Mouse (Mus musculus) urinary bladder, postnatal 25 days (tissue): ENCODE results near the gene Galnt11.
A peak's percentile ranks its signal among the peaks of the same experiment; 100 is the strongest.
"Not testable (repeated sequence)": the region's sequence is repeated elsewhere in the genome, so short reads cannot be mapped to it uniquely, and the experiment has no call there.

Experiments used
- DNase-seq: peaks from one replicate; pipeline ENCODE4 v3.0.0; 2022; ENCODE audit warnings: low spot score

Galnt11 gene

DNA sequence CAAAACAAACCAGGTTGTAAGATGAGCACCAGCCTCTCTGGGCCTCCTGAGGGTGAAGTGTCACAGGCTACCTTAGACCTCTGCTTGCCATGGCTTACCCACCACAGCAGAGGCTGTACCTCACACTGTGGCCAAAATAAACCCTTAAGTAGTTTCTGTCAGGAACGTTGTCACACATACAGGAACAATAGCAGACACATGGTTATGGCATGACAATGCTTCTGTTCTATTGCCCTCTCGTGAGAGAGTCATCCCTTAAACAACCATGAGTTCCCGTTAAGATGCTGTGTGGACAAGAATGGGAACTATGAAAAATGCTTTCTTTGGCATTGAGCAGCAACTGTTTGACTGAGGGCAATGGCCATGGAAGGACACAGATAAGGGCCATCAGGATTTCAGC lies at the start of gene Galnt11:
TSS of gene Galnt11 (plus strand) at position 301 of the 400 bp plus-strand sequence.
- DNase-seq, result no peak

DNA sequence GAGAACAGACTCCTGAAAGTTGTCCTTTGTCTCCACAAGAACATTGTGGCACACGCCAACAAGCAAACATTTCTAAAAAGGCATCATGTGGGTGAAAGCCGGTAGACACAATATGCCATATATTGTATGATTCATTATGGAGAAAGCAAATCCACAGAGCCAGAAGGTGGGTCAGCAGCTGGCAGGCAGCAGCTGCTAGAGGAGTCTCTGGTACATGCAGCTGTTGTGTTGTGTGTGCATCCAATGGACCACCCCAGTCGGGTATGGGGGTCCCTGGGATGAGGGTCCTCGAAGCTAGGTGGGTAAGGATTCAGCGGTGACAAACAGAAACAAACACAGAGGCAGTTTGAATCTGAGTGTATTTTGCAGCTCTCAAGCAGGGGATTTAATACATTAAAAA lies 43.8 kb upstream of the Galnt11 start:
- not testable (repeated sequence) for DNase-seq

DNA sequence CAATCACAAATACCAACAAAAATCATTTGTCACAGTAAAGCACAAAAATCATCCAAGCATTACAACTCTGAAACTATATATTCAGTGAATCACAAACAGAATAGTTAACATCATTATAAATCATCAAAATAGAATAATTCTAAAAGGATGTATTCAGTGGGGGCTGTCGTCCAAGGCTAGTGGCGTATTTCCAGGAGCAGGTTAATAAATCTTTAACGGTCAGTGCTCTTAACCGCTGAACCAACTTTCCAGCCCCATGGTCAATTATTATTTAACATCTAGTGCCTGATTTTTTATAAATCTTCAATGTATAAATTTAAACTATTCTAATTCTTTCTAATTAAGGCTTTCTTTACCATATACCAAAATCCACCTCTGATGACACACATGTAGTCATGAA lies 43.2 kb upstream of the Galnt11 start:
- DNase-seq, result not testable (repeated sequence)

GRCm38 (mm10) chr5:25179284-25179683 lies 42.4 kb upstream of the Galnt11 start:
- no peak for DNase-seq

- DNase-seq, result no peak
Observed at GRCm38 (mm10) chr5:25179936-25180488, 41.7 kb upstream of the Galnt11 start.

DNA sequence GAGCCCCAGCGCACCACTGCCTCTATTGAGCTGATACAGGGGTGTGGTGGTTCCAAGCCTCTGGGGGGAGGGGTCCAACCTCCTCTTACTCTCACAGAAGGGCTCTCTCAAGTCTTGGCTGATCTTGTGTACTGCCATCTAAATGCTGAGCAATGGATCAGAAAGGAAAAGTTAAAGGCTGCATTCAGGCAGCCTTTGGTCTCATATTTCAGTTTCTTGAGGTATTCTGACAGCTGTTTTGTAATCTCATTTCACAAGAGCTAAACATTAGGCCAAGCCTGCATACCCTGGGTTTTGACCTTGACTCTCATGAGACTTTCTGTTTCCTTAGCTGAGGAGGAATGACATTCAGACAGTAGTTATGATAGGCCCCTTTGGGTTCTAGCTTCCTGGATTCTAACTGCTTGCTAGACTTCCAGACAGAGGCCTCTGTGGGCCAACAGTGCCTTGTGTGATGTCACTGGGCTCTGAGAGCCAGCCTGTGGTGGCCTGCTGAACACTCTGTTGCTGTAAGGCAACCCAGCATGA lies 40.6 kb upstream of the Galnt11 start, which contains the start of gene Galntl5:
TSS of gene Galntl5 (plus strand) at position 457 of the 528 bp plus-strand sequence.
- DNase-seq, result no peak

DNA sequence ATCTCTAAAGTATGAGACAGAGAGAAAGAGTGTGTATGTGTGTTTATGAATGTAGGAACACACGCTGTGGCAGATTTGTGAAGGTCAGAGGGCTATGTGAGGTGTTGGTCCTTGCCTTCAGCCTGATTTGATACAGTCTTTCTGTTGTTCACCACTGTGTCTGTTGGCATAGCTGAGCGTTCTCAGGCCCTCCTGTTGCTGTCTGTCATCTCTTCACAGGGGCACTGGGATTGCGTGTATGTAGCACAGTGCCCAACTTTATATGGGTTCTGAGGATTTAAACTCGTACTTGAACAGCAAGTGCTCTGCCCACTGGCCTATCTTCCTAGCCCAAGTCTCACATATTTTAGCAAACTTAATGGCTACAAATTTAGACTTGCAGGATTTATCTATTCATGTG lies 38.1 kb upstream of the Galnt11 start:
- DNase-seq, result no peak

- no peak for DNase-seq
Observed at GRCm38 (mm10) chr5:25184594-25184993, 37.1 kb upstream of the Galnt11 start.

GRCm38 (mm10) chr5:25187727-25188126 lies 34.0 kb upstream of the Galnt11 start:
- no peak for DNase-seq

DNA sequence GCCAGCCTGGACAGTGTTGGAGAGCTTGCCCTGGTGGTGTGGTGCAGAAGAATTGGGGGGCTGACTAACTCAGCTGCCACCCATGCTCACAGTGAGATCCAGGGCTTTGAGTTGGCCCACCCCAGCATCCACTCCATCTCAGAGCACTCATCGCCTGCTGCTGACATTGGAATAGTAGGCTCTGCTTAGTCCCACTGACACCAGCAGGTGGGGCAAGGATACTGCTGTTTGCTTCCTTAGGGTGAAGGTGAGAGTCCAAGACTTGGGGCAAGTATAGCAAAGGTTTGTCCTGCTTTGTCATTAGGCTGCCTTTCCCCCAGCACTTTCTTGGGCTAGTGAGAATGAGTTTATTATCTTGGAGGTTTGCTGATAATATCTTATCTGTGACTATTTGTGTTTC lies 32.9 kb upstream of the Galnt11 start:
- peak; percentile 8 for DNase-seq

DNA sequence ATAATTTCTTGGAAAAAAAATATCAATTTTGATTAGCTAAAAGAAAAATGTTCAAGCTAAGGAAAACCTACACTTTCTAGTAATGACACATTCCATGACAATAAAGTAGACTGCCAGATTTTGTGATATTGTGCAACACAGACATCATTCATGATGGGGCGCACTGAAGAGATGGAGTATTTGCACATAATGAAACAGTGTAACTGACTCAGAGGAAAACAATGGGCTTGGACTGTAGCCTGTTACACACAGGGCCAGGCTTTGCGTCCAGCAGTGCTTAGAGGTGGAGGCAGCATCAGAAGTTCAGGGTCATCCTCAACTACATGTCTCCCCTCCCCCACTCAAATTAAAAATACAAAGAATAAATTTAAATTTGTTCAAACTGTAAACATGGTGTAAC lies 31.2 kb upstream of the Galnt11 start:
- no peak for DNase-seq

GRCm38 (mm10) chr5:25211872-25212271 lies 9.8 kb upstream of the Galnt11 start:
- DNase-seq, result no peak

DNA sequence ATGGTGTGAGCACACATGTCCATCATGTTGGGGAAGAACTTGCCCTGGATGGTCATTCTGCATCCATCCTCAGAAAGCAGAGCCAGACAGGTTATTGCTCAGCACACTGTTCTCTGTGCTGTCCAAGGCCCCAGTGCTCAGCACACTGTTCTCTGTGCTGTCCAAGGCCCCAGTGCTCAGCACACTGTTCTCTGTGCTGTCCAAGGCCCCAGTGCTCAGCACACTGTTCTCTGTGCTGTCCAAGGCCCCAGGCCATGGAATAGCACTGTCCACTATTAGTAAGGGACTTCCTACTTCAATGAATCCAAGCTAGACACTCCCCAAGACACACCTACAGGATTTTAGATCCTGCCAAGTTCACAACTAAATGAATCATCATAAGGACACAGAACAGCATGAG lies 8.5 kb upstream of the Galnt11 start:
- DNase-seq, result not testable (repeated sequence)

DNA sequence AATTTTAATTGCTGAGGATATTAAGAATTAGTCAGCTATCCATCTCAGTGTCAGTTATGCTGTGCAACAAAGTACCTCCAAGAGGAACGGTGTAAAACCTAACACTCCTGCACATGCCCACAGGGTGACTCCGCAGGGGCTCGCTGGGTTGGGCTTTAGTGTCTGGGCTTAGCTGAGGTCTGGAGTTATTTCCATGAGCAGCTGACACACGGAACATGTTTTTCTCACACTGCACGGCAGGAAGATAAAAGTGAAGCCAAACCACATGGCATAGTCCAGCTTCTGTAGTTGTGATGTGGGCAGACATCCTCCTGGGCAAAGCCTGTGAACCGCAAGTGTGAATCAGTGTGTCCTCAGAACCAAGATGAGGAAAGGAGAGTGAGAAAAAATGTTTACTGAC lies 6.7 kb upstream of the Galnt11 start:
- no peak for DNase-seq

- peak; percentile 87 for DNase-seq
Observed at GRCm38 (mm10) chr5:25222752-25223702, 1.3 kb downstream of the Galnt11 start, which contains the start of gene E130116L18Rik. TSS of gene E130116L18Rik (minus strand) at chr5:25223153.

DNA sequence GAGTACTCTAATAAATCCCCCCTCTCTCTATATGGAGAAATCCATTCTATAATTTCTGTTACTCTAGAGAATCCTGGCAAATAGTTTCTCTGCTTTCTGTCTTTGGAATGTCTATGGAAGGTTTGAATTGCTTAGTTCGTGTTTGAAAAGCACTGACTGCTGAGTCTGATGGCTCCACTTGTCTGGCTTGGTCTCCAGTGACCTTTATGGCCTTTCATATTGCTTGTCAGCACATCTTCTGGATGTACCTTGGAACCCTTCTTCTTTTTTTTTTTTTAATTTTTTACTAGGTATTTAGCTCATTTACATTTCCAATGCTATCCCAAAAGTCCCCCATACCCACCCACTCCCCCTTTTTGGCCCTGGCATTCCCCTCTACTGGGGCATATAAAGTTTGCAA lies 2.7 kb downstream of the Galnt11 start:
- DNase-seq, result not testable (repeated sequence)

GRCm38 (mm10) chr5:25243101-25243500 lies 21.4 kb downstream of the Galnt11 start:
- DNase-seq, result no peak

DNA sequence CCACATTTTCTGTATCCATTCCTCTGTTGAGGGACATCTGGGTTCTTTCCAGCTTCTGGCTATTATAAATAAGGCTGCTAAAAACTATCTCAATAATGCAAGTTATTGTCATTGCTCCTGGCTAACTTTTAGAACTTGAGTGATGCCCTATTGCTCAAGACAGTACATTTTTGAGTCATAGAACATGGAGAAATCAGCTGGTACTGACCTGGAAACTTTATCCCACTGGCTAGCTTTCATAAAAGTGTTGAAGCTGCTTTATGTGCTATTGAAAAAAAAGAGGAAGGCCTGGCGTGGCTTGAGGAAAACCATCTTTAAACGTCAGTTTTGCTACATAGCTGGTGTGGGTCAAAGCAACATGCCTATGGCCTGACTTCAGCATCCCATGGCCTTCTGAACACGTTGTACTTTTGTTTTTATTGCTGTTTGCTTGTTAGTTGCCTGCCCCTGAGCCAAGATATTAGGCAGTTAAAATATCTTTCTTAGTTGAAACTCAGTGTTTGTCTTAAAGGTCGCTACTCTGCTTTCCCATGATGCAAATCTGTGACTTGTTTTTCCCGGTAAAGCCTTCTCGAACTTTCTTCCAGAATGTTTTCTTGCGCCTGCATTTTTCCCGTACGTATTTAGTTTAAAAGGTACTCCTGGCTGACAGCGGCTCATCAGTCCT lies 24.2 kb downstream of the Galnt11 start:
- no peak for DNase-seq

DNA sequence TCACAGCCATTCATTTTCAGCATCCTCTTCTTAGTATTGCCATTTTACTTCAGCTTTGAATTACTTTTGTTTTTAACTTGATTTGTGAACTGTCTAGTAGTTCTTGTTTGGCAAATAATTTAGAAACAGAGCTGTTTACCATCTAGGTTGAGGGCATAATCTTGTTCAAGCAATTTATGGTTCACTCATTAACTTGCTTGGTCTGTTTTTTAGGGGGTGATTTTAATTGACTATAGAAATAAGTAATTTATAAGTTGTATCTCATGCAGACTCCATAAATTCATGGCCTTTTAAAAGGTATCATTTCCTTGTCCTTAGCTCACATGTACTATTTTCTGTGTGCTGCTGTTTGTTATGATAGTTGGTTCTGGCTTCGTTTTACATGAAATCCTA lies 24.8 kb downstream of the Galnt11 start:
- no peak for DNase-seq

DNA sequence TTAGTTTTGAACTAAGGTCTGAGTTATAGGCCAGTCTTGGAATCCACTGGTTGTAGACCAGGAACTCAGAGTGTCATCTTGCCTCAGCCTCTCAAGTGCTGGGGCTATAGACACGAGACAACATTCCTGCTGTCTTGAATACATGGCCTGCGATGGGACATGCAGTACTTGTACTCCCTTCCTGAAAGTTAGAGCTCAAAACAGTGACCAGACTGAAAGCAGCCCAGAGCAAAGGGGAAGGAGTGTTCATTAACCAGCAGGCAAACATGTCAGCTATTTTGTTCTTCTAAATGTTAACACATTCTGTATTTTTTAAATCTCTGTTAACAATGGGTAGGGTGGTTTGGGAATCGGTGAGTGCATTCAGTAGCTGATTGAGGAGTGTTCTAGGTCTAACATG lies 25.3 kb downstream of the Galnt11 start:
- no peak for DNase-seq

- DNase-seq, result no peak
Observed at GRCm38 (mm10) chr5:25252423-25252822, 30.7 kb downstream of the Galnt11 start.

GRCm38 (mm10) chr5:25252825-25253544 lies 31.3 kb downstream of the Galnt11 start:
- DNase-seq, result no peak
